Comparison of ENCODE assay signal across 12 mouse cellular contexts in the genomic region with DNA sequence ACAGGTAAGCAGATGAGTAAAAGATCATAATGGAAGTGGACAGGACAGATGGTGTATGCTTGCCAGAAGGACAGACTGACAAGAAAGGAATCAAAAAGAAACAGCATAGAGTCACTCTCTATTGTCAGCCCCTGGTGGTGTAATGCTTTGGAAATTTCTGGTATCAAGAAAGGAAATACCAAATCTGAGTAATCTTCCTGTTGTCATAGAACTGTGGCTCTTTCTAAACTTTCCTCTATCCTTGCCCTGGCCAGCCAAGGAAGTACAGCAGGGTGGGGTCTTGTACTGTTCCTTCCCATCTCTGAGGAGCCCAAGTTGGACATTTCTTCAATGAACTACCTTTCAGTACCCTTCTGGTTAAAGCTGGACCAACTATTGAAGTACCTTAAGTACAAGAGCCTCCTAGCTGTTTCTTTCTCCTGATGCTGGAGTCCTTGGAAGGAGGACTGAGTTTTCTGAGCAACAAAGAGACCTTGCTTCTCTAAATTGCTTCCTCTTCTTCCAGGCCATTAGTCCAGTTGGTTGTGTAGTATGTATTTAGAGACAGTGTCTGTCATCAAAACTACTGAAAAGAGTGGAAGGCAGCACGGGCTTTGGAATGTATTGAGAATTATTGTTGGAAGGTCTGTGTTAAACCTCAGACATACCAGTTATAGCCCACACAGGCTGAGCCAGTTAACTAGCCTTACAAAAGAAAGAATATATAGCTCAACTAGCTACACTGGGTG. TPM values are rescaled to one million over a fixed set of nuclear protein-coding genes. Genes with fewer than 3 reads are reported as not detected.
DNase-seq lines count a peak whose midpoint lies in the region; ATAC-seq and TF ChIP-seq lines count a peak whose summit lies in the region.
"Had no signal": no experiment of that assay in that cellular context is flagged by ENCODE, and none has a peak within 500 bp of the region (broad histone marks: within the 10 kb centered on the region; RNA-seq: fewer than 3 reads in every experiment).

No protein-coding gene starts in this region.

- peak; percentile 48 for TF ChIP-seq CTCF in lung, postnatal 0 days (IDR thresholded peaks at IDR 0.05)

- H3K27ac ChIP-seq in kidney, embryonic 14.5 days (ENCODE audit: low read depth, low read length) = no peak overlapping the region
- H3K27ac ChIP-seq in heart, embryonic 14.5 days (replicated peaks in 1 of 2; ENCODE audit: control insufficient read depth in 1 of 2, insufficient read depth in 1 of 2, low read depth in 2 of 2, low read length in 2 of 2) = peak overlapping the region; percentile 39 to 61; a peak in 2 of 4 replicates
- peak overlapping the region; percentile 70 for H3K27ac ChIP-seq in lung, postnatal 0 days (ENCODE audit: low read length)
- H3K27ac ChIP-seq in hindbrain, embryonic 13.5 days = no peak overlapping the region
- H3K27ac ChIP-seq: hindbrain, embryonic 10.5 days; neural tube, embryonic 13.5 days had no signal

- H3K4me3 ChIP-seq in kidney, embryonic 14.5 days (ENCODE audit: low read length) = no peak overlapping the region
- H3K4me3 ChIP-seq in heart, embryonic 14.5 days (ENCODE audit: control insufficient read depth in 1 of 2, insufficient read depth in 1 of 2, low read depth in 1 of 2, low read length in 2 of 2) = no peak overlapping the region
- H3K4me3 ChIP-seq in lung, postnatal 0 days (ENCODE audit: low read depth, low read length) = no peak overlapping the region
- H3K4me3 ChIP-seq in hindbrain, embryonic 13.5 days = no peak overlapping the region
- H3K4me3 ChIP-seq: hindbrain, embryonic 10.5 days; neural tube, embryonic 13.5 days had no signal

- no peaks in the 10 kb centered on the region for H3K27me3 ChIP-seq in kidney, embryonic 14.5 days (ENCODE audit: control insufficient read depth, insufficient read depth, low read length)
- no peaks in the 10 kb centered on the region for H3K27me3 ChIP-seq in heart, embryonic 14.5 days (ENCODE audit: control insufficient read depth, insufficient read depth, low read length)
- H3K27me3 ChIP-seq in lung, postnatal 0 days (replicated peaks; ENCODE audit: insufficient read depth, low read length) = no peaks in the 10 kb centered on the region
- no peaks in the 10 kb centered on the region for H3K27me3 ChIP-seq in hindbrain, embryonic 13.5 days
- H3K27me3 ChIP-seq: neural tube, embryonic 13.5 days had no signal

- no peak overlapping the region for H3K4me2 ChIP-seq in kidney, embryonic 14.5 days (replicated peaks; ENCODE audit: low read depth, low read length)
- H3K4me2 ChIP-seq in heart, embryonic 14.5 days (ENCODE audit: low read length) = no peak overlapping the region; the same call in 1 of the 2 replicates
- H3K4me2 ChIP-seq in lung, postnatal 0 days (replicated peaks; ENCODE audit: low read depth, low read length) = no peak overlapping the region
- no peak overlapping the region for H3K4me2 ChIP-seq in hindbrain, embryonic 13.5 days
- H3K4me2 ChIP-seq: neural tube, embryonic 13.5 days had no signal

- DNase-seq in kidney, adult 18-20 months = peak; percentile 17
- DNase-seq in lung, postnatal 0 days (ENCODE audit: low spot score) = peak; percentile 66
- DNase-seq in cerebellum, adult 8-10 months = no peak
- no peak for DNase-seq in thymus, postnatal 36 days
- DNase-seq: adrenal gland, postnatal 10 days had no signal

- H3K9me3 ChIP-seq in kidney, embryonic 14.5 days (ENCODE audit: control insufficient read depth, low read length) = no peaks in the 10 kb centered on the region
- no peaks in the 10 kb centered on the region for H3K9me3 ChIP-seq in heart, embryonic 14.5 days (ENCODE audit: control insufficient read depth, low read length)
- no peaks in the 10 kb centered on the region for H3K9me3 ChIP-seq in lung, postnatal 0 days (ENCODE audit: low read length)
- no peaks in the 10 kb centered on the region for H3K9me3 ChIP-seq in hindbrain, embryonic 13.5 days
- H3K9me3 ChIP-seq: G1E; hindbrain, embryonic 10.5 days; neural tube, embryonic 13.5 days had no signal

- no peak overlapping the region for H3K9ac ChIP-seq in kidney, embryonic 14.5 days (ENCODE audit: low read depth, low read length)
- H3K9ac ChIP-seq in heart, embryonic 14.5 days (ENCODE audit: low read length) = no peak overlapping the region
- H3K9ac ChIP-seq in lung, postnatal 0 days (replicated peaks; ENCODE audit: low read depth) = no peak overlapping the region
- no peak overlapping the region for H3K9ac ChIP-seq in hindbrain, embryonic 13.5 days
- H3K9ac ChIP-seq: neural tube, embryonic 13.5 days had no signal

- TF ChIP-seq EP300 in lung, postnatal 0 days (IDR thresholded peaks at IDR 0.05) = peak; percentile 91

- peaks cover 47% of the 10 kb centered on the region for H3K36me3 ChIP-seq in kidney, embryonic 14.5 days (ENCODE audit: control insufficient read depth, insufficient read depth, low read length)
- H3K36me3 ChIP-seq in heart, embryonic 14.5 days (ENCODE audit: control insufficient read depth, insufficient read depth, low read length) = peaks cover 48% of the 10 kb centered on the region
- H3K36me3 ChIP-seq in lung, postnatal 0 days (ENCODE audit: insufficient read depth, low read length) = peaks cover 21% of the 10 kb centered on the region
- peaks cover 9% of the 10 kb centered on the region for H3K36me3 ChIP-seq in hindbrain, embryonic 13.5 days

- H3K4me1 ChIP-seq in kidney, embryonic 14.5 days (ENCODE audit: control insufficient read depth, insufficient read depth, low read length) = peaks cover 6% of the 10 kb centered on the region; the same call in 1 of the 2 replicates
- H3K4me1 ChIP-seq in heart, embryonic 14.5 days (ENCODE audit: control insufficient read depth in 2 of 2, insufficient read depth in 2 of 2, low read length in 2 of 2) = peaks cover 6 to 13% of the 10 kb centered on the region in 2 experiments
- H3K4me1 ChIP-seq in lung, postnatal 0 days (ENCODE audit: insufficient read depth, low read depth, low read length) = peaks cover 2% of the 10 kb centered on the region
- H3K4me1 ChIP-seq in hindbrain, embryonic 13.5 days (replicated peaks) = no peaks in the 10 kb centered on the region
- H3K4me1 ChIP-seq: neural tube, embryonic 13.5 days had no signal

- ATAC-seq in kidney, embryonic 14.5 days (ENCODE audit: low FRiP score, low TSS enrichment) = no peak
- peak; percentile 38 for ATAC-seq in CD4-positive, CD25-positive, alpha-beta regulatory T cell, adult 4 months
- peak; percentile 36; the same call in 1 of the 2 replicates for ATAC-seq in heart, embryonic 14.5 days (ENCODE audit: insufficient number of reproducible peaks, insufficient read depth, low FRiP score, low read depth)
- ATAC-seq in lung, postnatal 0 days = peak; percentile 87
- no peak for ATAC-seq in hindbrain, embryonic 13.5 days (ENCODE audit: low FRiP score)

- WGBS in kidney, embryonic 14.5 days = 89% methylated on average over 1 of the region's 1 CpGs
- WGBS in heart, embryonic 14.5 days = 86% methylated on average over 1 of the region's 1 CpGs
- WGBS in lung, postnatal 0 days = 75% methylated on average over 1 of the region's 1 CpGs
- 96% methylated on average over 1 of the region's 1 CpGs for WGBS in hindbrain, embryonic 13.5 days

RNA-seq across cellular contexts. Expression of gene Cflar, which starts 15.9 kb away (rescaled TPM):
- 34.0 and 39.6 TPM in 2 replicates for polyA plus RNA-seq in kidney, embryonic 14.5 days (2014; fragmentation: Nextera tagmentation; extraction: Ambion mirVana)
- 100 to 1,000 TPM; 158 to 204 TPM for polyA plus RNA-seq in CD4-positive, CD25-positive, alpha-beta regulatory T cell, adult 4 months (2017; shearing (Covaris generic))
- 38.7 and 42.2 TPM in 2 replicates for polyA plus RNA-seq in heart, embryonic 14.5 days (2014; fragmentation: Nextera tagmentation; extraction: Ambion mirVana)
- polyA plus RNA-seq in lung, postnatal 0 days (2015; fragmentation: Nextera tagmentation; extraction: Ambion mirVana) = 62.1 and 62.2 TPM in 2 replicates
- polyA plus RNA-seq in hindbrain, embryonic 13.5 days (2015; fragmentation: Nextera tagmentation; extraction: Ambion mirVana) = 16.5 and 17.2 TPM in 2 replicates

RNA-seq across cellular contexts. Expression of gene Als2cr12, which starts 31.4 kb away (rescaled TPM):
- polyA plus RNA-seq in kidney, embryonic 14.5 days (2014; fragmentation: Nextera tagmentation; extraction: Ambion mirVana) = not detected in 2 replicates
- polyA plus RNA-seq in CD4-positive, CD25-positive, alpha-beta regulatory T cell, adult 4 months (2017; shearing (Covaris generic)) = under 1 TPM in 1 of 2 experiments, not detected in 1; 0.16 TPM
- polyA plus RNA-seq in heart, embryonic 14.5 days (2014; fragmentation: Nextera tagmentation; extraction: Ambion mirVana) = not detected in 2 replicates
- polyA plus RNA-seq in lung, postnatal 0 days (2015; fragmentation: Nextera tagmentation; extraction: Ambion mirVana) = 0.11 and 0.21 TPM in 2 replicates
- not detected in 2 replicates for polyA plus RNA-seq in hindbrain, embryonic 13.5 days (2015; fragmentation: Nextera tagmentation; extraction: Ambion mirVana)
- polyA plus RNA-seq: G1E; hindbrain, embryonic 10.5 days; neural tube, embryonic 13.5 days had no signal

Comparison
In these comparisons a context has a peak if more than half of its experiments do, and no peak if none do; other contexts are left out.
1. DNase-seq: peak in kidney, adult 18-20 months (single experiment) and lung, postnatal 0 days (single experiment); none in cerebellum, adult 8-10 months (single experiment) and thymus, postnatal 36 days (0 of 2).
2. ATAC-seq: peak in CD4-positive, CD25-positive, alpha-beta regulatory T cell, adult 4 months (single experiment), heart, embryonic 14.5 days (single experiment) and lung, postnatal 0 days (single experiment); none in kidney, embryonic 14.5 days (single experiment) and hindbrain, embryonic 13.5 days (single experiment).
3. H3K27ac ChIP-seq: peak in heart, embryonic 14.5 days (2 of 2) and lung, postnatal 0 days (single experiment); none in kidney, embryonic 14.5 days (single experiment) and hindbrain, embryonic 13.5 days (single experiment).